Mouse (Mus musculus) MEL (cell line): ENCODE results near the gene Dennd4a. TPM values are rescaled to one million over a fixed set of nuclear protein-coding genes. Genes with fewer than 3 reads are reported as not detected.

Experiments used
- DNase-seq: peaks from one replicate; pipeline ENCODE4 v3.0.0; 2011; ENCODE audit warnings: low read depth, low spot score
- H3K27ac ChIP-seq: 2 replicates; pipeline ENCODE4 v1.5.1; 2012; ENCODE audit warnings: low read depth, mild to moderate bottlenecking, control low read depth, low read length, moderate library complexity; ENCODE audit not compliant: control insufficient read depth
- H3K27me3 ChIP-seq, 2 experiments: fragments of 150-350 bp in 1 of 2; sonication (generic) in 1 of 2; 2 replicates each; pipeline ENCODE4 v1.6.1; 2012; ENCODE audit warnings: low read length in 2 of 2, mild to moderate bottlenecking in 2 of 2, improper control_type of control experiment in 1 of 2, moderate library complexity in 1 of 2; ENCODE audit not compliant: insufficient read depth in 2 of 2, control insufficient read depth in 1 of 2
- H3K36me3 ChIP-seq, 2 experiments: 2 replicates each; pipeline ENCODE4 v1.6.1; 2012 to 2014; ENCODE audit warnings: low read length in 2 of 2, improper control_type of control experiment in 1 of 2, inconsistent platforms in 1 of 2, mild to moderate bottlenecking in 1 of 2; ENCODE audit not compliant: insufficient read depth in 2 of 2, control insufficient read depth in 1 of 2
- H3K4me1 ChIP-seq, 2 experiments: fragments of 150-350 bp in 1 of 2; sonication (generic) in 1 of 2; 2 replicates each; pipeline ENCODE4 v1.6.1; 2012; ENCODE audit warnings: low read length in 2 of 2, improper control_type of control experiment in 1 of 2, mild to moderate bottlenecking in 1 of 2; ENCODE audit not compliant: insufficient read depth in 2 of 2, control insufficient read depth in 1 of 2
- H3K4me3 ChIP-seq, 2 experiments: fragments of 150-350 bp in 1 of 2; sonication (generic) in 1 of 2; 2 replicates each; pipeline ENCODE4 v1.5.1; 2012; ENCODE audit warnings: low read depth in 2 of 2, low read length in 2 of 2, mild to moderate bottlenecking in 2 of 2, moderate library complexity in 2 of 2, control low read depth in 1 of 2, improper control_type of control experiment in 1 of 2; ENCODE audit not compliant: control insufficient read depth in 1 of 2, insufficient read depth in 1 of 2
- H3K79me2 ChIP-seq: 2 replicates; pipeline ENCODE4 v1.6.1; 2012; ENCODE audit warnings: mild to moderate bottlenecking, low read length, moderate library complexity; ENCODE audit not compliant: control insufficient read depth, poor library complexity, insufficient read depth
- H3K9ac ChIP-seq: 2 replicates; pipeline ENCODE4 v1.6.1; 2012; ENCODE audit warnings: low read depth, mild to moderate bottlenecking, control low read depth, low read length, moderate library complexity; ENCODE audit not compliant: control insufficient read depth, poor library complexity, severe bottlenecking
- H3K9me3 ChIP-seq: fragments of 150-350 bp; sonication (generic); replicated peaks from 2 replicates; pipeline ENCODE4 v1.6.1; 2012; ENCODE audit warnings: mild to moderate bottlenecking, low read length, improper control_type of control experiment, moderate library complexity; ENCODE audit not compliant: insufficient read depth
- BHLHE40 ChIP-seq: IDR thresholded peaks from 2 replicates; pipeline ENCODE4 v1.6.1; 2012; ENCODE audit warnings: low read depth, mild to moderate bottlenecking, inconsistent platforms, low read length, improper control_type of control experiment, borderline replicate concordance
- CHD2 ChIP-seq: IDR thresholded peaks from 2 replicates; pipeline ENCODE4 v1.6.1; 2011; ENCODE audit warnings: low read length, improper control_type of control experiment
- CTCF ChIP-seq, 3 experiments: IDR thresholded peaks in 2 of 3; conservative IDR thresholded peaks in 1 of 3; 2 replicates each; pipeline ENCODE4 v1.5.1; 2011 to 2012; ENCODE audit warnings: low read length in 3 of 3, low read depth in 2 of 3, mild to moderate bottlenecking in 2 of 3, improper control_type of control experiment in 1 of 3, inconsistent platforms in 1 of 3, mixed read lengths in 1 of 3, moderate library complexity in 1 of 3; ENCODE audit not compliant: control insufficient read depth in 1 of 3, insufficient read depth in 1 of 3, poor library complexity in 1 of 3, severe bottlenecking in 1 of 3
- ELF1 ChIP-seq: IDR thresholded peaks from 2 replicates; pipeline ENCODE4 v1.6.1; 2014; ENCODE audit warnings: low read depth, mild to moderate bottlenecking, inconsistent platforms, low read length, improper control_type of control experiment, moderate library complexity
- EP300 ChIP-seq, 2 experiments: IDR thresholded peaks; 2 replicates each; pipeline ENCODE4 v1.6.1; 2011; ENCODE audit warnings: improper control_type of control experiment in 2 of 2, low read length in 2 of 2, low read depth in 1 of 2, mild to moderate bottlenecking in 1 of 2
- ETS1 ChIP-seq: IDR thresholded peaks from 2 replicates; pipeline ENCODE4 v1.6.1; 2012; ENCODE audit warnings: low read depth, mild to moderate bottlenecking, inconsistent platforms, low read length, improper control_type of control experiment, moderate library complexity
- GABPA ChIP-seq: IDR thresholded peaks from 2 replicates; pipeline ENCODE4 v1.6.1; 2012; ENCODE audit warnings: low read depth, mild to moderate bottlenecking, inconsistent platforms, low read length, improper control_type of control experiment, moderate library complexity
- GATA1 ChIP-seq: IDR thresholded peaks from 2 replicates; pipeline ENCODE4 v1.6.1; 2011; ENCODE audit warnings: low read depth, low read length, improper control_type of control experiment
- HCFC1 ChIP-seq: IDR thresholded peaks from 2 replicates; pipeline ENCODE4 v1.6.1; 2012; ENCODE audit warnings: low read depth, mild to moderate bottlenecking, inconsistent platforms, low read length, improper control_type of control experiment, moderate library complexity
- KAT2A ChIP-seq: conservative IDR thresholded peaks from 2 replicates; pipeline ENCODE4 v1.6.1; 2012; ENCODE audit warnings: low read depth, low read length, improper control_type of control experiment, inconsistent platforms
- MAFK ChIP-seq: IDR thresholded peaks from 2 replicates; pipeline ENCODE4 v1.6.1; 2011; ENCODE audit warnings: low read depth, mild to moderate bottlenecking, low read length, improper control_type of control experiment, borderline replicate concordance
- MAX ChIP-seq: IDR thresholded peaks from 2 replicates; pipeline ENCODE4 v1.6.1; 2011; ENCODE audit warnings: low read length, improper control_type of control experiment
- MAZ ChIP-seq: IDR thresholded peaks from 2 replicates; pipeline ENCODE4 v1.6.1; 2012; ENCODE audit warnings: low read depth, mild to moderate bottlenecking, inconsistent platforms, low read length, improper control_type of control experiment
- MEF2A ChIP-seq: IDR thresholded peaks from 2 replicates; pipeline ENCODE4 v1.6.1; 2014; ENCODE audit warnings: low read depth, mild to moderate bottlenecking, inconsistent platforms, low read length, improper control_type of control experiment; ENCODE audit not compliant: poor library complexity, insufficient replicate concordance, severe bottlenecking; ENCODE audit errors: extremely low read depth
- MXI1 ChIP-seq: IDR thresholded peaks from 2 replicates; pipeline ENCODE4 v1.6.1; 2011; ENCODE audit warnings: mild to moderate bottlenecking, low read depth, low read length, improper control_type of control experiment
- MYB ChIP-seq: IDR thresholded peaks from 2 replicates; pipeline ENCODE4 v1.6.1; 2011; ENCODE audit warnings: mild to moderate bottlenecking, low read depth, low read length, improper control_type of control experiment
- POLR2A ChIP-seq, 2 experiments: IDR thresholded peaks; 2 replicates each; pipeline ENCODE4 v1.6.1; 2011 to 2012; ENCODE audit warnings: low read length in 2 of 2, mild to moderate bottlenecking in 2 of 2, control low read depth in 1 of 2, improper control_type of control experiment in 1 of 2, low read depth in 1 of 2, moderate library complexity in 1 of 2; ENCODE audit not compliant: control insufficient read depth in 1 of 2, insufficient read depth in 1 of 2, poor library complexity in 1 of 2
- RCOR1 ChIP-seq: IDR thresholded peaks from 2 replicates; pipeline ENCODE4 v1.6.1; 2012; ENCODE audit warnings: low read depth, mild to moderate bottlenecking, inconsistent platforms, low read length, improper control_type of control experiment
- SIN3A ChIP-seq: IDR thresholded peaks from 2 replicates; pipeline ENCODE4 v1.6.1; 2012; ENCODE audit warnings: low read length, improper control_type of control experiment, inconsistent platforms
- SMC3 ChIP-seq: IDR thresholded peaks from 2 replicates; pipeline ENCODE4 v1.6.1; 2011; ENCODE audit warnings: low read depth, low read length, improper control_type of control experiment
- TAL1 ChIP-seq: IDR thresholded peaks from 2 replicates; pipeline ENCODE4 v1.6.1; 2012; ENCODE audit warnings: mild to moderate bottlenecking, inconsistent platforms, low read length, moderate library complexity, mixed read lengths
- TBP ChIP-seq: IDR thresholded peaks from 2 replicates; pipeline ENCODE4 v1.8.0; 2011; ENCODE audit warnings: low read depth, low read length, improper control_type of control experiment
- UBTF ChIP-seq: IDR thresholded peaks from 2 replicates; pipeline ENCODE4 v1.6.1; 2012; ENCODE audit warnings: low read depth, mild to moderate bottlenecking, inconsistent platforms, low read length, improper control_type of control experiment, moderate library complexity, borderline replicate concordance; ENCODE audit not compliant: insufficient read depth
- USF2 ChIP-seq, 2 experiments: IDR thresholded peaks; 2 replicates each; pipeline ENCODE4 v1.6.1; 2011 to 2012; ENCODE audit warnings: improper control_type of control experiment in 2 of 2, low read length in 2 of 2, borderline replicate concordance in 1 of 2, inconsistent platforms in 1 of 2, low read depth in 1 of 2, mild to moderate bottlenecking in 1 of 2; ENCODE audit not compliant: insufficient read depth in 1 of 2
- ZNF384 ChIP-seq: IDR thresholded peaks from 2 replicates; pipeline ENCODE4 v1.6.1; 2012; ENCODE audit warnings: low read depth, mild to moderate bottlenecking, inconsistent platforms, low read length, improper control_type of control experiment
- polyA plus RNA-seq, 2 experiments: library from polyadenylated mRNA; stranded (reverse) in 1 of 2; unstranded in 1 of 2; fragments of >175 nt in 1 of 2; fragments of >200 nt in 1 of 2; gene quantifications; 2 replicates each; pipeline versions ENCODE4 v1.2.1 to v1.2.4; 2012; ENCODE audit warnings: low replicate concordance in 2 of 2, low read depth in 1 of 2; ENCODE audit not compliant: insufficient read length in 2 of 2, insufficient read depth in 1 of 2, missing spikeins in 1 of 2
- total RNA-seq: library from RNA; depleted of rRNA; stranded (reverse); fragments of 300-350 nt; gene quantifications from 2 replicates; pipeline ENCODE4 v1.2.3, GENCODE M21; 2012

Gene Dennd4a
- total and polyA plus RNA-seq, 3 experiments, result 7.7 to 74.8 (median 24.9) TPM

DNA sequence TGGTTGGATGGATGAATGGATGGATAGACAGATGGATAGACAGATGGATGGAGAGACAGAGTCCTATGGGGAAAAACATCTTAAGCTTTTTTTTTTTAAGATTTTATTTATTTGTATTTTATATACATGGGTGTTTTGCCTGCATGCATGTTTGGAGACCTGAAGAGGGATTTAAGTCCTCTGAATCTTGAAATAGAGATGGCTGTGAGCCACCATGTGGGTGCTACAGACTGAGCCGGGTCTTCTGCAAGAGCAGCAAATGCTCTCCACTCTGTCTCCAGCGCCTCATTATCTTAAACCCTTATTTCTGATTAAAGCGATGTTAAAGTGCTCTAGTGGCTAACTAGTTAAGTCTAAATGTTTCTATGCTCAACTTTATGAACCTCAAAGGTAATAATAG, 96.3 kb downstream of the Dennd4a start:
- DNase-seq, result no peak
- no peaks in the 10 kb centered on the region for H3K79me2 ChIP-seq
- H3K36me3 ChIP-seq, result peaks cover 5 to 10% of the 10 kb centered on the region in 2 experiments
- H3K27me3 ChIP-seq, result no peaks in the 10 kb centered on the region
- no peak overlapping the region for H3K9ac ChIP-seq
- H3K9me3 ChIP-seq, result no peaks in the 10 kb centered on the region
- peaks cover 2 to 6% of the 10 kb centered on the region in 2 experiments; a peak in 3 of 4 replicates for H3K4me1 ChIP-seq
- TF ChIP-seq MAZ (no peak), ZNF384 (no peak), UBTF (no peak), CHD2 (no peak), KAT2A (no peak), ELF1 (no peak), MEF2A (no peak), MXI1 (no peak), TBP (no peak), GATA1 (no peak), SMC3 (no peak), CTCF (IDR thresholded peaks at IDR 0.05 in 2 of 3, conservative IDR thresholded peaks at IDR 0.05 in 1 of 3; ENCODE audit: control insufficient read depth in 1 of 3, insufficient read depth in 1 of 3, low read depth in 2 of 3, low read length in 3 of 3, poor library complexity in 1 of 3, severe bottlenecking in 1 of 3) (no peak), MAFK (no peak), ETS1 (no peak), TAL1 (no peak)
- H3K4me3 ChIP-seq, result no peak overlapping the region
- no peak overlapping the region for H3K27ac ChIP-seq

DNA sequence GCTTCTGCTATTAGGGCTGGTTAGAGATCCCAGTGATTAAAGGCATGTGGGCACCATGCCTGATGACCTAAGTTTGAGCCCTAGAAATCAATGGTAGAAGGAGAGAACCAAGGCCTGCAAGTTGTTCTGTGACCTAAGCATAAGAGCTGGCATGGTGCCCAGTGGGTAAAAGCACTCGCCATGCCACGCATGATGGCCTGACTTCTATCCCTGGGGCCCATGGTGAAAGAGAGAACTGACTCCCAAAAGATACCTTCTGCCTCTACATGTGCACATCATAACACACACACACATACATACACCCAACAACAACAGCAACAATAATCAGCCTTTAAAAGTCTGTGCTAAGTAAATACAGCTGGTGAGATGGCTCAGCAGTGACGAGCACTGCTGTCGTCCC, 102.3 kb downstream of the Dennd4a start:
- Histone ChIP-seq H3K9me3 (no peaks in the 10 kb centered on the region), H3K36me3 (peaks cover 0 to 16% of the 10 kb centered on the region in 2 experiments; a peak in 2 of 4 replicates), H3K9ac (no peak overlapping the region), H3K27ac (no peak overlapping the region), H3K79me2 (no peaks in the 10 kb centered on the region), H3K4me1 (no peaks in the 10 kb centered on the region), H3K27me3 (no peaks in the 10 kb centered on the region), H3K4me3 (no peak overlapping the region)
- DNase-seq, result no peak
- TF ChIP-seq SIN3A, result no peak
- no peak for TF ChIP-seq RCOR1
- TF ChIP-seq MXI1, result no peak
- TF ChIP-seq USF2 (IDR thresholded peaks at IDR 0.05; ENCODE audit: borderline replicate concordance in 1 of 2, insufficient read depth in 1 of 2, low read depth in 1 of 2, low read length in 2 of 2), result no peak
- TF ChIP-seq GABPA, result no peak
- TF ChIP-seq POLR2A (IDR thresholded peaks at IDR 0.05; ENCODE audit: control insufficient read depth in 1 of 2, insufficient read depth in 1 of 2, low read depth in 1 of 2, low read length in 2 of 2, poor library complexity in 1 of 2), result no peak
- TF ChIP-seq EP300 (IDR thresholded peaks at IDR 0.05; ENCODE audit: low read depth in 1 of 2, low read length in 2 of 2), result no peak
- TF ChIP-seq ETS1, result no peak
- no peak for TF ChIP-seq BHLHE40
- no peak for TF ChIP-seq MAX
- no peak for TF ChIP-seq HCFC1
- TF ChIP-seq MYB, result no peak
